ENCODE assay signal across 9 mouse cellular contexts in the genomic region with DNA sequence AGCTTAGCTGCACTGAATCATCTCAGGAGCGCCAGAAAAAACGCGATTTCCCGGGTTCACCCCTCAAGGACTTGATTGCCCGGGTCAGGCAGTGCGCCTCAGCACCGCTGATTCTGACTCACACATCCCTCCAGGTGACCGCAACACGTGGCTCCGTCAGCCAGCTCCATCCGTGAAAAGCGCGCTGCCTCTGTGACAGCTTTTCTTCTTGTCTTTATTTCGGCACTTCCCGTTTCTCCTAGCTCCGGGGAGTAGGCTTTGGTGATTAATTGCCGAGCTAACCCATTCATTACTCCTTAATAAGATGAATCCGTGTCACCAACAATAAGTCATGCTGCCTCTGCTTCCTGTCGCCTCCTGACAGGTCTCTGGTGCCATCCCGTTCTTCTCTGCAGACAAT.
DNase-seq lines count a peak whose midpoint lies in the region; ATAC-seq lines count a peak whose summit lies in the region.
"Had no signal": no experiment of that assay in that cellular context is flagged by ENCODE, and none has a peak within 500 bp of the region (broad histone marks: within the 10 kb centered on the region; RNA-seq: fewer than 3 reads in every experiment).

No protein-coding gene starts in this region.

- ATAC-seq in embryonic facial prominence, embryonic 13.5 days (ENCODE audit: insufficient number of reproducible peaks, insufficient read depth, low FRiP score, low TSS enrichment, low read depth), result no peak
- 0 out of 2 replicates have a peak, but pooled peaks have one; percentile 43 for ATAC-seq in neural tube, embryonic 13.5 days (ENCODE audit: low read depth)

- WGBS in embryonic facial prominence, embryonic 13.5 days, result 25% methylated on average over 20 of the region's 20 CpGs
- WGBS in neural tube, embryonic 13.5 days, result 8% methylated on average over 20 of the region's 20 CpGs

- peaks cover 16% of the 10 kb centered on the region for H3K27me3 ChIP-seq in embryonic facial prominence, embryonic 13.5 days
- H3K27me3 ChIP-seq in neural tube, embryonic 13.5 days, result no peaks in the 10 kb centered on the region
- H3K27me3 ChIP-seq: CH12.LX had no signal

- H3K36me3 ChIP-seq in embryonic facial prominence, embryonic 13.5 days, result no peaks in the 10 kb centered on the region
- H3K36me3 ChIP-seq in neural tube, embryonic 13.5 days, result no peaks in the 10 kb centered on the region

- H3K4me3 ChIP-seq in embryonic facial prominence, embryonic 13.5 days, result no peak overlapping the region
- peak overlapping the region; percentile 16; the same call in 1 of the 2 replicates for H3K4me3 ChIP-seq in neural tube, embryonic 13.5 days

- no peak overlapping the region for H3K27ac ChIP-seq in embryonic facial prominence, embryonic 13.5 days
- H3K27ac ChIP-seq in neural tube, embryonic 13.5 days (replicated peaks), result no peak overlapping the region

- H3K4me1 ChIP-seq in embryonic facial prominence, embryonic 13.5 days, result peaks cover 19% of the 10 kb centered on the region
- peaks cover 19% of the 10 kb centered on the region for H3K4me1 ChIP-seq in neural tube, embryonic 13.5 days (replicated peaks)

- peak; percentile 59 for DNase-seq in embryo, embryonic 10 days (ENCODE audit: low spot score)
- no peak for DNase-seq in embryo, embryonic 9.5 days (ENCODE audit: extremely low spot score)
- DNase-seq in B cell, adult 2 months, result peak; percentile 73 to 79
- peak; percentile 20 to 29 for DNase-seq in kidney, postnatal 36 days
- DNase-seq in urinary bladder, postnatal 14 days (ENCODE audit: low spot score), result no peak
- no peak for DNase-seq in lung, postnatal 14 days

- peak overlapping the region; percentile 39; the same call in 1 of the 2 replicates for H3K4me2 ChIP-seq in embryonic facial prominence, embryonic 13.5 days
- H3K4me2 ChIP-seq in neural tube, embryonic 13.5 days, result peak overlapping the region; percentile 43

- H3K9ac ChIP-seq in embryonic facial prominence, embryonic 13.5 days, result peak overlapping the region; percentile 11; the same call in 1 of the 2 replicates
- no peak overlapping the region for H3K9ac ChIP-seq in neural tube, embryonic 13.5 days

- no peaks in the 10 kb centered on the region for H3K9me3 ChIP-seq in embryonic facial prominence, embryonic 13.5 days
- H3K9me3 ChIP-seq in neural tube, embryonic 13.5 days, result no peaks in the 10 kb centered on the region

Comparison
In these comparisons a context has a peak if more than half of its experiments do, and no peak if none do; other contexts are left out.
1. DNase-seq: peak in embryo, embryonic 10 days (single experiment), B cell, adult 2 months (2 of 2) and kidney, postnatal 36 days (2 of 2); none in embryo, embryonic 9.5 days (single experiment), urinary bladder, postnatal 14 days (single experiment) and lung, postnatal 14 days (single experiment).